Mouse (Mus musculus) naive thymus-derived CD4-positive, alpha-beta T cell, adult 2 months (primary cell): ENCODE results near the gene Slc29a4.

ENCODE experiments used
- DNase-seq: peaks from one replicate; pipeline ENCODE4 v3.0.0-alpha.2; 2011; ENCODE audit warnings: low read depth

Slc29a4 gene

DNA sequence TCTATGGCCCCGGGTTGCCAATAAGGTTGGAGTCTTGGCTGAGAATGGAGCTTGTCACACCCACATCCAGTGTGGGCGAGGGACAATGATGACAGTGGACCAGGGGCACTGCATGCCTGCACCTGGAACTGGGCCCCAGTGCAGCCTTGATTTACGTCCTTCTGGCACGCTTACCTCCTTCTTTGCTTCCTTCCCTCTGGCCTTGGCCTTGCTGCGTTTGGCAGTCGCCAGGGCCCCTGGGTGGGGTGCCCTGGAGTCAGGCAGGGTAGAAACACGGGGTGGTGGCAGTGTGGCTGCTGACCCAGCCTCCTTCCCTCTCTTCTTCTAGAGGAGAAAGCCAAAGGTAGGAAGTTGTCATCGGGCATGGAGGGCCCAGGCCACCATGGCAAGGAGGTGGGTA, 47.6 kb downstream of the Slc29a4 start:
- no peak for DNase-seq

DNA sequence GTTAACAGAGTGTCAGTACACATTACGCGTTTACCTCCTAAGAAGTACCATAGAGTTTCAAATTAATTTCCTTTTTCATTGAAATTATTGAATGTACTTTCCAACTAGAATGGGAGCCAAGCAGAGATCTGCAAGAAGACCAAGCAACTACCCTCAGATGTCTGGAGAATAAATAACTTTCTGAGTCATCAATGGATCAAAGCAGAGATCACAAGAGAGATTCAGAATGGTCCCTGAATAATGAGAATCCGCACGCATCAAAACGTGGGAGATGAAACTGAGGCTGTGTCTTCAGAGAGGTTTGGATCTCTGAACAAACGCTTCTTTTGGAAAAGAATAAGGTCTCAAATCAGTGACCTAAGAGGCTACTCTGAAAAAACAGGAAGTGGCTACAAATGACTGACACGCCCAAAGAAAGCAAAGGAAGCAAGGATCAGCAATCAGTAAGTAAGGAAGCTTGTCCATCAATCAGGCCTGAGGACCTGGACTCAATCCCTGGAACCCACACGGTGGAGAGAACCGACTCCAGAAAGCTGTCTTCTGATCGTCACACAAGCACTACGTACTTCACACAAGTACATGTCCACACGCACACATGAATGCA, 54.8 kb downstream of the Slc29a4 start:
- DNase-seq: no peak

DNA sequence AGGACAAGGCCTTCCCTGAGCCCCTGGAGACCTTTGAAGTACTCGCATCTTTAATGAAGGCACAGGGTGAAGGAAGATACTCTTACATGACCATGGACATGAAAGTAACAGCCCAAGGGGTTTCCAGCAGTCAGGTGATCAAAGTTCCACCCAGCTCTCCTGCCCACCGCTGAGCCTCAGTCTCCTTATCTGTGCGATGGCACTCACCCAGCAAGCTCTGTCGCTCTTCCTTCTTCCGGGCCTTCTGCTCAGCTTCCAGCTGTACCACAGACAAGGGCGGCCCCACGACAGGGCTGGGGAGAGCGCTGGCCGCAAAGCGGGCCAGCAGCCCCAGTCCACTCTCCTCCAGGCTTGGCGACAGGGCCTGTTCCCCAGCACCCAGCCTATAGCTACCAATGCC, 57.9 kb downstream of the Slc29a4 start:
- DNase-seq: no peak

DNA sequence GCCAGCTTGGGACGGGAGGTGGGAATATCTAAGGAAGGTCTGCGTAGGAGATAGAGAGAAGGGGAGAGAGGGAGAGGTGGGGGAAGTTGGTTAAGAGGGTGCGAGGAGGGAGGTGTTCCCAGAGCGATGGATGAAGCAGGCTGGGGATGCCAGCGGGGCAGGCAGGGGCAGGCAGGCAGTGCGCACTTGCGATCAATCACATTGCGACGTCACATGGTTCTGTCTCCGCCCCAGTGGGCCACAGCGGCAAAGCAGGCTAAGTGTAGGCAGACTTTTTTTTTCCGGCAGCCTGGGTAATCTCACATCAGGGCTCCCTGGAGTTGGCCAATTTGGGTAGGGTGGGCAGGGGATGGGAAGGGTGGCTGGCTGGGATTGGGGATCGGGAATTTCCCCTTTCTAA, 59.9 kb downstream of the Slc29a4 start:
- DNase-seq: no peak

DNA sequence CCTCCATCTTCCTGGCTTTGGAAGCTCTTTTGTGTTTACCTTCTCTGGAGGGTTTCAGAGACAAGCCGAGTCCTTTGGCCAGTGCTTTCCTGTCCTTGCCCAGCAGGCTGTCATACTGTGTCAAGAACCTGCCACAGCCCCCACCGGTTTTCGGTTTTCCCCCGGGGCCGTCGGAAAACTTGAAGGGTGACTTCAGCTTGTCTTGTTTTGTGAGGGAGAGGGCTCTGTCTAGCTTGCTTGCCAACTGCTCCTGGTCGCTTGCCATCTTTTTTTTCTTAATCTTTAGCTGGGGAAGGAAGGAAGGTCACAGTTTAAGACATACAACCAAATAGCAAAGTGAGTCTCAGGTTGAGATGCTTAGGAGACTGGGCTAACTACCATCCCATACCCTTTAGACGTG, 67.5 kb downstream of the Slc29a4 start:
- DNase-seq: no peak

DNA sequence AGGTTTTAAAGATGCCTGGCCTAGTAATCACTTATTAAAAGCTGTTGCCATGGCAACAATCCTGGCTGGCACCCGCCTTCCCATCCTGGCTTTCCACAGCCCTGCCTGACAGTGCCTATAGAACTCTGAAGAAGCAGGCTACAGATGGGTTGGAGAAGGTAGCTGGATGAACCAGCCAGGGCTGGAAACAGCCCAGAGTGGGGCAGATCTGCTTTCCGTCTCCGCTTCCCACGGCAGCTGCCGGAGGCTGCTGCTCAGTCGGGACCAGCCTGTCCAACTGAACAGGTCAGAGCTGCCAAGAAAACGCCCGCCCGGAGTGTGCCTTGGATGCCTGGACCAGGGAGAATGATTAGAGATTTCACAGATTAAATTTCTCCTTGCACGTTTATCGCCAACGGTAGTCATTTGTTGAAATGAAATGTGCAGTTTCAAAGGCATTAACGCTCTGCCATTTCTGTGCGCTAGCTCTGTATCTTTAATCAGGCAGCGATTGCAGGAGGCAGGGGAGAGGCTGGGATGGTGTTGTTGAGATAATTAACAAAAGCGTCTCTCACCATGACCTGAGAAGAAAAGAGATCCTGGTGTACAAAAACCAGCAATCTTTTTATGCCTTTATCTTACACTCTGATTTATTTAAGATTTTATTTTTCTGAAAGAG, 69.1 kb downstream of the Slc29a4 start:
- DNase-seq: no peak

DNA sequence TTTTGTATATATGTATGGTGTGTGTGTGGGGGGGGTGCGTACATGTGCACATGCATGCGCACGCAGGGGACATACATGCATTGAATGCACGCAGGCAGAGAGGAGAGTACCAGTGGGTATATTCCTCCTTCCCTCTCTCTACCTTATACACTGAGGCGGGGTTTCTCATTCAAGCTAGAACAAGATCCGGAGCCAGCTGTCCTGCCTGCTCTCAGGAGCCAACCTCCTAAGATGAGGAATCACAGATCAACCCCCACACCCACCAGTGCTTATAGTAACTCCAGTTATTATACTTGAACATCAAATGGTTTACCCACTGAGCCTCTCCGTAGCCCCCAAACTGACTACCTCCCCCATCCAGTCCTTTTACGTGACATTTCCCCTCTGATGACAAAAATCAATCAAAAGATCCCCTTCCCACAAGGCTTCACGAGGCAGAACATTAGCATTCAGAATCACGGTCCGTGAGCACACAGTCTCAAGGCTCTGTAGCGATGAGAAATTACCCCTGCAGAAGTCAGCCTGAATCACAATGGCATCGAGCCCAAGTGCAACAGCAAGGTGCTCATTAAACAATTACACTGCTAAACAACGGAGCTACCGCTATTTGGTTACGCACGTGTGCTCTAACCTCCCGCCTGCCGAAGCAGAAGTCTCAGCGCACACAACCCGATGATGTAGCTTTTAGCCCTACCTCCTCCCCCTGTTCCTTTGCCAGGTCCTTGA, 69.9 kb downstream of the Slc29a4 start:
- no peak for DNase-seq

DNA sequence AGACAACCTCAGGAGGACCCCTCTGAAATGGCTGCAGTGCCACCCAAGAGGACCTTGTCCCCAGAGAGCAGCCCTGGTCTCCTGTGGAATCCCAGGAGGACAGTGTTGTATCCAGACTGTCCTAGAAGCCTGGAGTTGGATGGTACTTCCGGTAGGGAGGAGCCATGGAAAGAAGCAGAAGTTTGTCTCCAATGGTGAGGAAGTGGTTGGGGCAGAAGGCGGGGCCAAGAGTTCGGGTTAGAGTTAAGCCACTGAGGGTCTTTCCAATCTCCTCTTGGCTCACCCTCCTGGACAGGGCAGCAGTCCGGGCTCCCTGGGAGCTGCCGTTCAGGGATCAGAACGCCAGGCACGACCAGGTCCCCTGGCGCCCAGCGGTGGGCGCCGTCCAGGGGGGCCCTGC, 72.0 kb downstream of the Slc29a4 start:
- DNase-seq: no peak

DNA sequence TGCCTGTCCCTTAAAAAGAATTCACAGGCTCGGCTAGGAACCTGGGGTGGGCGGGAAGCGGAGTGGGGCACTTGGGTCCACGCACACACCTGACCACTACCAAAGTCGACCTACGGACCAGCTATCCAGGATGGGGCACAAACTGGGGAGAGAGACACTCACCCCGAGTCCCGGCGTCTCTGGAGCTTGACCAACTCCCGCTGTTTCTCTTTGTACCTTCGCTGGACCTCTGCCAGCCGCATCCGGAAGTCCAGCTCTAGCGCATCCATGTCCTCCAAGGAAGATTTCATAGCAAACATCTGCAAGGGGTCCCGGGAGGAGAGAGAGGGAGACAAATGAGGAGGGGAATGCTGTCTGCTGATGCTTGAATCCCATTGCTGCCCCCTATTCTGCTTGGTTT, 72.6 kb downstream of the Slc29a4 start:
- DNase-seq: no peak

DNA sequence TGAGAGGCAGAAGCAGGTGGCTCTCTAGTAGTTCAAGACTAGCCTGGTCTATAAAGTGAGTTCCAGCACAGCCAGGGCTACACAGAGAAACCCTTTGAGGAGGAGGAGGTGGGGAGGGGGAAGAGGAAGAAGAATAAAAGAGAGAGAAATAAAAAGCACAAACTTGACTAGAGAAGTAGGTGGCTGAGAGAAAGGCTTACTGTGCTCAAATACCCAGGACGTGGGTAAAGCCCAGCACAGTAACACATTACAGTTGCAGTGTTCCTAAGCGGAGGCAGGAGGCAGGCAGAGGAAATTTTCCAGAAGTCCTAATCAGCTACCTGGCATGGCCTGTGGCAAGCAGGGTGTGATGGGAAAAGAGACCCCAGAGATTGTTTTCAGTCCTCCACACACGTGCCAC, 74.4 kb downstream of the Slc29a4 start:
- no peak for DNase-seq

DNA sequence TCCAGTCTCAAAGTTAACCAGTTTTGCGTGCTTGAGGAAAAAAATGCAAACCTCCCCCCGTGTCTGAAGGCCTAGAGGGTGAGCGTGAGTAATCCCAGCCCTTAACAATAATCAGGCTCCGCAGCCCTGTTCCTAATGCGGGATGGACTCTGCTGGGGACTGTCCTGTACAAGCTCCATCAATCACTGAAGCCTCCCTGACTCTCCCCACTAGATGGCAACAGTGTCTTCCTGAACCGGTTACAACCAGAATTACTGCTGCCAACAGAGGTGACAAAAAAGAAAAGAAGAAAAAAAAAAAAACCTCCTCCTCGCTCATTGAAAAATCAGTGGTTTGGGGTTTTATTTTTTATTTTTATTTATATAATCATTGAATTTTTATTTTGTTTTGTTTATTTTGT, 75.6 kb downstream of the Slc29a4 start:
- DNase-seq: peak; percentile 67

DNA sequence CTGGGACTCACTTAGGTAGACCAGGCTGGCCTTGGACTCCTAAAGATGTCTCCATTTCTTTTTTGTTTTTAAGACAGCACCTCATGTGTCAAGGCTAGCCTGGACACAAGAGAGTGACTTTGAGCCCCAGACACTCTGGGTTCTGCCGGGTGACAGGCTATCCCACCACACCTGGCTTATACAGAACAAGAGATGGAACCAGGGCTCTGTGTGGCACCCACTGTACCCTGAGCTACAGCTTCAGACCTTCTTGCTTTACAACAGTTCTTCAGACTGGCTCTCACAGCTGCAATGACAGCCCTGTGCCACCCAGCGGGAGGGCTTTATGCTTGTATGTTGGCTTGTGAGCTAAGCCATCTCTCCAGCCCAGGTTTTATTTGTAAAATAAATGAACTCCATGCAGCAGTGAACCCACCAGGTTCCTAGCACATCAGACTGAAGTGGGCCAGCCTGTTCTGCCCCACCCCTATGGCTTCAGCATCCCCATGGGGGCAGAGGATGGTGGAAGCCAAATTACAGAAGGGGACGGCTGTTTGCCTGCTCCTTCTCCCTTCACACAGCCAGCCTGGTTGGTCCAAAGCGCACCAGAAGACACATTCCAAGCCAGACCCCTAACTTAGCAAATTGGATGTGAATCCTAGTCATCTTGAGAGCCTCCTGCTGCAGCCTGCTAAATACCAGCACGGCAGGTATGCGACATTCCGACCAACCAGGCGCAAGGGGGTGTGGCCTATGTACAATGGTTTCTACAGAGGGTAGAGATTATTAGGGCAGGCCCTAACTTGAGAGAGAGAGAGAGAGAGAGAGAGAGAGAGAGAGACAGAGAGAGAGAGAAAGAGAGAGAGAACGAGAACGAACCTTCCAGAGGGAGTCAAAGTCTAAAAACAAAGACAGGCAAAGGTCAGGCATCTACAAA, 76.3 kb downstream of the Slc29a4 start:
- no peak for DNase-seq

DNA sequence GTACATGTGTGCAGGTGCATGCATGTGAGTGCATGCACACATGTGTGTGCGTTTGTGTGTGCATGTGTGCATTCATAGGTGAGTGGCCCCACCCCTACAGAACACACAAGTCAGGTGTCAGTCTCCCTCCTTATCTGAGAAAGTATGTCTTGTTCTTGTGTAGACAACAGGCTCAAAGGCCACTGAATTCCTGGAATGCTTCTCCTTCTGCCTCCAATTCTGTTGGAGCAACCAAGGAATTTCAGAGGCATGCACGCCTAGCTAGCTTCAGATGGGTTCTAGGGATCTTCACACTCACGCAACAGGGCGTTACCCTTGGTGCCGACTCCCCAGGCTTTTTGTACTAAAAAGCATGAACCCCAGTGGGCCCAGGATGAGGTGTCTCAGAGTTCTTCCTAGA, 77.3 kb downstream of the Slc29a4 start:
- DNase-seq: no peak

DNA sequence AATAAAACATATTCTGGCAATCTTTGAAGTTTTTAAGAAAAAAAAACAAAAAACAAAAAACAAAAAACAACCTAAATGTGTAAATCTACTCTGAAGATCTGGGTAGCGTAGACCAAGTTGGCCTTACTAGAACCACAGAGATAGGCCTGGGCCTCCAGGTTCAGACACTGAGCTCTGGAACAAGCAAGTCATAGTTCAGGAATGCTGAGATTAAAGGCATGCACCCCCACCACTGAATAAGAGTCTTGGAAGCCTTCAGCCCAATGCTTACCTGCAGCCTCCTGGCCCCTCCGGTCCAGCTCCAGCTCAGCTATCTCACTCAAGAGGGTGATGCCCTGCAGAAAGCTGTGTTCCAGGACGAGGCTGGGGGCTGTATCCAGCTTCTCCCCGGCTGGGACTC, 78.7 kb downstream of the Slc29a4 start:
- no peak for DNase-seq

DNA sequence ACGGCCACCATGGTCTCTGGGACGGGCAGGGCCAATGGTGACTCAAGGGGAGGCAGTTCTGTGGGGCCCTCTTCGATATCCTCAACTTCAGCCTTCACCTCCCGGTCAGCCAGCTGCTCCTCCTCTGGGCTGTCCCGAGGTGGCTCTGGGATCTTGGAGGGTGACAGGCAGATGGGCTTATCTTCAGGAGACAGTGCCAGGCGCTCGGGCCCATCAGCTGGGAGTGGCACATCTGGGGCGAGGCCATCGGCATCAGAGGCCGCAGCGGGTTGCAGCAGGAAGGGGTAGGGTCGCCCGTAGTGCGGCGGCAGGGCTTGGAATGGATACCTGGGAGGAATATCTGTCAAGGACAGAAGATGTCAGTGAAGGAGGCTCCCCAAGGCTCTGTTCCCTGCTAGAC, 79.7 kb downstream of the Slc29a4 start:
- DNase-seq: no peak
